Mouse (Mus musculus) liver, adult 2 months (tissue): ENCODE measurements around the gene Qars. TPM values are rescaled to one million over a fixed set of nuclear protein-coding genes. Genes with fewer than 3 reads are reported as not detected.

ENCODE experiments used
- DNase-seq: peaks from one replicate; pipeline ENCODE4 v3.0.0-alpha.2; 2011; ENCODE audit warnings: low read depth, low spot score; ENCODE audit errors: extremely low read depth
- H3K27ac ChIP-seq: fragments of 200-500 bp; replicated peaks from 2 replicates; pipeline ENCODE4 v1.5.1; 2012; ENCODE audit warnings: low read depth, mild to moderate bottlenecking, control low read depth, inconsistent platforms, low read length; ENCODE audit not compliant: insufficient read depth
- H3K27me3 ChIP-seq: fragments of 200-500 bp; 2 replicates; pipeline ENCODE4 v1.6.1; 2012; ENCODE audit warnings: mild to moderate bottlenecking, moderate library complexity, low read length, inconsistent platforms; ENCODE audit not compliant: control insufficient read depth, insufficient read depth
- H3K36me3 ChIP-seq: fragments of 200-500 bp; 2 replicates; pipeline ENCODE4 v1.6.1; 2012; ENCODE audit warnings: low read length, inconsistent platforms; ENCODE audit not compliant: control insufficient read depth, insufficient read depth
- H3K4me1 ChIP-seq: fragments of 200-500 bp; 2 replicates; pipeline ENCODE4 v1.6.1; 2011; ENCODE audit warnings: low read length; ENCODE audit not compliant: control insufficient read depth, insufficient read depth
- H3K4me3 ChIP-seq: fragments of 200-500 bp; 2 replicates; pipeline ENCODE4 v1.5.1; 2011; ENCODE audit warnings: low read depth, mild to moderate bottlenecking, control low read depth, low read length, moderate library complexity; ENCODE audit not compliant: insufficient read depth
- H3K79me2 ChIP-seq: fragments of 200-500 bp; 2 replicates; pipeline ENCODE4 v1.6.1; 2012; ENCODE audit warnings: inconsistent platforms, mild to moderate bottlenecking, low read length, moderate library complexity; ENCODE audit not compliant: control insufficient read depth, insufficient read depth
- H3K9ac ChIP-seq: fragments of 200-500 bp; 2 replicates; pipeline ENCODE4 v1.6.1; 2012; ENCODE audit warnings: low read depth, mild to moderate bottlenecking, control low read depth, inconsistent platforms, low read length
- CTCF ChIP-seq: fragments of 200-500 bp; IDR thresholded peaks from 2 replicates; pipeline ENCODE4 v1.5.1; 2011; ENCODE audit warnings: low read depth, low read length, control low read depth
- POLR2A ChIP-seq: fragments of 200-500 bp; IDR thresholded peaks from 2 replicates; pipeline ENCODE4 v1.6.1; 2011; ENCODE audit warnings: low read length, control low read depth; ENCODE audit not compliant: insufficient read depth; ENCODE audit errors: extremely low read depth
- WGBS: fragments of 180-500 bp; shearing (Covaris S2); methylation state at CpG from one replicate; pipeline ENCODE4 v1.1.7; 2018; 5-methylcytosine and 5-hydroxymethylcytosine counted together
- polyA plus RNA-seq: library from polyadenylated mRNA; depleted of rRNA; stranded (reverse); fragments of >200 nt; gene quantifications from 2 replicates; pipeline ENCODE4 v1.2.3, GENCODE M21; 2012
- total RNA-seq: library from RNA; depleted of rRNA; stranded (reverse); fragments of >200 nt; gene quantifications from 2 replicates; pipeline ENCODE4 v1.2.3, GENCODE M21; 2014

Qars gene
- total and polyA plus RNA-seq, 2 experiments: 69.6 to 99.4 TPM

GRCm38 (mm10) chr9:108483051-108483790 lies 24.3 kb upstream of the Qars start:
- no peaks in the 10 kb centered on the region for H3K4me1 ChIP-seq
- H3K4me3 ChIP-seq: no peak overlapping the region
- TF ChIP-seq CTCF (no peak), POLR2A (no peak)
- DNase-seq: no peak
- no peaks in the 10 kb centered on the region for H3K27me3 ChIP-seq
- H3K36me3 ChIP-seq: no peaks in the 10 kb centered on the region
- no peak overlapping the region for H3K9ac ChIP-seq
- H3K27ac ChIP-seq: no peak overlapping the region
- H3K79me2 ChIP-seq: no peaks in the 10 kb centered on the region
- WGBS: 95% methylated on average over 18 of the region's 18 CpGs

DNA sequence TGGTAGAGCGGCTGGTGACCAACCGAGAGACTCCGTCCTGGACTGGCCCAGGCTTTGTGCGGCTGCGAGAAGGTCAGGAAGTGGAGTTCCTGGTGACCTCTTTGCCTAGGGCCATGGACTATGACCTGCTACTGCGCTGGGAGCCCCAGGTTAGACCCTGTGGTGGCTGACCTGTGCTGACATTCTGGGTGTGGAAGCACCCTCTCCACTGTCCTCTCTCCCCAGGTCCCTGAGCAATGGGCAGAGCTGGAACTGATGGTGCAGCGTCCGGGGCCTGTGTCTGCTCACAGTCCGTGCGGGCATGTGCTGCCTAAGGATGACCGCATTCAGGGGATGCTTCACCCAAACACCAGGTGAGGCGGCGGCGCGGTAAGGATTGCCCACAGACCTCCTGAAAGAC lies 23.5 kb upstream of the Qars start:
- WGBS: 96% methylated on average over 15 of the region's 15 CpGs
- H3K4me1 ChIP-seq: no peaks in the 10 kb centered on the region
- TF ChIP-seq CTCF (no peak), POLR2A (no peak)
- no peak overlapping the region for H3K4me3 ChIP-seq
- no peaks in the 10 kb centered on the region for H3K79me2 ChIP-seq
- no peak for DNase-seq
- no peak overlapping the region for H3K27ac ChIP-seq
- H3K36me3 ChIP-seq: no peaks in the 10 kb centered on the region
- no peaks in the 10 kb centered on the region for H3K27me3 ChIP-seq
- H3K9ac ChIP-seq: no peak overlapping the region

DNA sequence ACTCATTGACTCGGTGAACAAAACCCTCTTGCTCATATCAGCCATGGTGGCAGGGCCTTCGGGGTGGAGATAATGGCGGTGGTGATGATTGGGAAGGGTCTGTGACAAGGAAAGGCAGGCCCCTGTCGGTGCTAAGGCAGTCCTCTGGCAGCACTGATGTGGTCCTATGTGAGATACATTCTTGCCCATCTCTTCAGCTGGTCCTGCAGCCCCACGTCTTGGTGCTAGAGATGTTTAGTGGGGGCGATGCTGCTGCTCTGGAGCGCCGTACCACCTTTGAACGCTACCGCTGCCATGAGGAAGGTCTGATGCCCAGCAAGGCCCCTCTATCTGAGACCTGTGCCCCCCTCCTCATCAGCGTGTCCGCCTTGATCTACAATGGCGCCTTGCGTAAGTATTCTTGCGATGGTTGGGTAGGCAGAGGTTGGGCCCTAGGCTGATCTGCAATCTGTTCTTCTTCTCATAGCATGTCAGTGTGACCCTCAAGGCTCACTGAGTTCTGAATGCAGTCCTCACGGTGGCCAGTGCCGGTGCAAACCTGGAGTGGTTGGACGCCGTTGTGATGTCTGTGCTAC lies 22.1 kb upstream of the Qars start:
- WGBS: 93% methylated on average over 19 of the region's 19 CpGs
- Histone ChIP-seq H3K9ac (no peak overlapping the region), H3K79me2 (no peaks in the 10 kb centered on the region), H3K36me3 (no peaks in the 10 kb centered on the region), H3K27me3 (no peaks in the 10 kb centered on the region), H3K4me1 (peaks cover 4% of the 10 kb centered on the region; the same call in 1 of the 2 replicates), H3K27ac (no peak overlapping the region), H3K4me3 (no peak overlapping the region)
- TF ChIP-seq POLR2A: no peak
- no peak for TF ChIP-seq CTCF
- DNase-seq: no peak

DNA sequence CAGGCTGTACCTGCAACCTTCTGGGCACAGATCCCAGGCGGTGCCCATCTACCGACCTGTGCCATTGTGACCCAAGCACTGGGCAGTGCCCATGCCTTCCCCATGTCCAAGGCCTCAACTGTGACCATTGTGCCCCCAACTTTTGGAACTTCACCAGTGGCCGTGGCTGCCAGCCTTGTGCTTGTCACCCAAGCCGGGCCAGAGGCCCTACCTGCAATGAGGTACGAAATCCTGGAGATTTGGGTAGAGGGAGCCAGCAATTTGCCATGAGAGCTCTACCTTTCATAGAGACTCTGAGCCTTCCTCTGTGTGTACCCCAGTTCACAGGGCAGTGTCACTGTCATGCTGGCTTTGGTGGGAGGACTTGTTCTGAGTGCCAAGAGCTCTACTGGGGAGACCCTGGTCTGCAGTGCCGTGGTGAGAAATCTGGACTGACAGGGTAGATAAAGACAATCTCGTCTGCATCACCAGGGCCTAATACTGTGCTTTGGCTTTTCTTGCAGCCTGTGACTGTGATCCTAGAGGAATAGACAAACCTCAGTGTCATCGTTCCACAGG lies 20.5 kb upstream of the Qars start:
- H3K27me3 ChIP-seq: no peaks in the 10 kb centered on the region
- H3K36me3 ChIP-seq: no peaks in the 10 kb centered on the region

GRCm38 (mm10) chr9:108488403-108488802 lies 19.1 kb upstream of the Qars start:
- Histone ChIP-seq H3K4me3 (no peak overlapping the region), H3K4me1 (peaks cover 10% of the 10 kb centered on the region; the same call in 1 of the 2 replicates), H3K79me2 (no peaks in the 10 kb centered on the region), H3K36me3 (peaks cover 1% of the 10 kb centered on the region; the same call in 1 of the 2 replicates), H3K27ac (no peak overlapping the region), H3K9ac (no peak overlapping the region), H3K27me3 (no peaks in the 10 kb centered on the region)
- 95% methylated on average over 17 of the region's 17 CpGs for WGBS
- TF ChIP-seq CTCF (no peak), POLR2A (no peak)
- DNase-seq: no peak

More for the DNA sequence above, 20.5 kb upstream of the Qars start:
- TF ChIP-seq POLR2A (no peak), CTCF (no peak)
- Histone ChIP-seq H3K79me2 (no peaks in the 10 kb centered on the region), H3K4me3 (no peak overlapping the region), H3K9ac (no peak overlapping the region), H3K27ac (no peak overlapping the region), H3K4me1 (peaks cover 8% of the 10 kb centered on the region; the same call in 1 of the 2 replicates)
- no peak for DNase-seq
- 92% methylated on average over 8 of the region's 8 CpGs for WGBS
